Mouse (Mus musculus) lung, postnatal 10 days (tissue): Measurements from ENCODE around the gene Nptn.

Source experiments
- DNase-seq: peaks from one replicate; pipeline ENCODE4 v3.0.0; 2021

Nptn gene

GRCm38 (mm10) chr9:58581958-58582540, at the start of gene Nptn:
Nptn (plus strand) TSS chr9:58582240.
- peak; percentile 98 for DNase-seq

GRCm38 (mm10) chr9:58533322-58533721, 48.7 kb upstream of the Nptn start:
- no peak for DNase-seq

DNA sequence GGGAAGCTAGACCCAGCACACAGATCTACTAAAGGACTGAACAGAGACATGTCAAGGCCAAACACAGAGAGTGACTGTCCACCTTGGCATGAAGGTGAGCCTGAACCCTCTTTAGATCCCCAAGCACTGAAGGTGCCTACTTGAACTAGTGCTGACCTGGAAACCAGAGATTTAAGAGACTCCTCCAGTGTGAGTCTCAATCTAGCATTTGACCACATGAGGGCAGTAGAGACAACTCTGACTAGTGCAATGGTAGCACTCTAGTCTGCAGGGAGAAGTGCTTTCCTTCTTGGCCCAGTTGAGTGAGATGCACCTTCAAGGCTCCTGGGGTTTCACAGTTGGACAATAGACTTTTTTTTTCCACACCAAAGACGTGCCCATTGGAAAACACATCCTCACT, 47.3 kb upstream of the Nptn start:
- peak; percentile 83 for DNase-seq

- peak; percentile 46 for DNase-seq
These were observed 46.4 kb upstream of the Nptn start for GRCm38 (mm10) chr9:58535447-58536134.

GRCm38 (mm10) chr9:58537774-58538173, 44.3 kb upstream of the Nptn start:
- DNase-seq = no peak

DNA sequence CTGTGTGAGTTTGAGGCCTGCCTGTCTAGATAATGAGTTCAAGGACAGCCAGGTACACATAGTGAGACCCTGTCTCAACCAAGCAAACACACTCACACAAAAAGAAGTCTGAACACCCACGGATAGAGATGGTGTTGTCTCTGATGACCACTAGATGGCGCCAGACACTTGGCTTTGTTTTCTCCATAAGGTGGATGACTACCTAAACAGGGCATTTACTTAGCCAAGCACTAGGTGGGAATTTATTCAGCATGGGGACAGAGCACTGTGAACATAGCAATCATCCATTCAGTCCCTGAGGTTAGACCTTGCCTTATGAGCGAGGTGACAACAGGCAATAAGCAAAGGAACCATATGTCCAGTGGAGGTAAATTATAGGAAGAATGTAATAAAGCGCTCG, 42.2 kb upstream of the Nptn start:
- peak; percentile 62 for DNase-seq

GRCm38 (mm10) chr9:58541895-58542338, 40.1 kb upstream of the Nptn start:
- peak; percentile 91 for DNase-seq

DNA sequence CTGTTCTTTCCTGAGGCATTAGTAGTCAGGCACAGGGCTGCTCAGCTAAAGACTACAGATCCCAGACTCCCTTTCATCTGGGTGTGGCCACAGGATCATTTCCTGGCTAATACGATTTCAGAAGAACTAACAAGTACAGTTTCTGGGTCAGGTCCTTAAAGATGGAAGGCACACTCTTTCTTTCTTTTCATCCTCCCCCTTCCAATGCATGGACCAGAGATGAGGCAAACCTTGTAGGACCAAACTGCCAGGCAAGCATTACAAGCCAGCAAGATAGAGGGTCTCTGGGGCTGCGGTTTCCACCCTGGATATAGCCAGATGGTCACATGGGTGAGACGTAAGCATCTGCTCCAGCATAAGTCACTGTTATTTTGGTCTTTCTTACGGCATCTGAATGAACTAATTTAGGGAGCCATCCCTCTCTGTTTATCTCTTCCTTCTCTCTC, 37.1 kb upstream of the Nptn start:
- DNase-seq = peak; percentile 50

GRCm38 (mm10) chr9:58545428-58545827, 36.6 kb upstream of the Nptn start:
- no peak for DNase-seq

DNA sequence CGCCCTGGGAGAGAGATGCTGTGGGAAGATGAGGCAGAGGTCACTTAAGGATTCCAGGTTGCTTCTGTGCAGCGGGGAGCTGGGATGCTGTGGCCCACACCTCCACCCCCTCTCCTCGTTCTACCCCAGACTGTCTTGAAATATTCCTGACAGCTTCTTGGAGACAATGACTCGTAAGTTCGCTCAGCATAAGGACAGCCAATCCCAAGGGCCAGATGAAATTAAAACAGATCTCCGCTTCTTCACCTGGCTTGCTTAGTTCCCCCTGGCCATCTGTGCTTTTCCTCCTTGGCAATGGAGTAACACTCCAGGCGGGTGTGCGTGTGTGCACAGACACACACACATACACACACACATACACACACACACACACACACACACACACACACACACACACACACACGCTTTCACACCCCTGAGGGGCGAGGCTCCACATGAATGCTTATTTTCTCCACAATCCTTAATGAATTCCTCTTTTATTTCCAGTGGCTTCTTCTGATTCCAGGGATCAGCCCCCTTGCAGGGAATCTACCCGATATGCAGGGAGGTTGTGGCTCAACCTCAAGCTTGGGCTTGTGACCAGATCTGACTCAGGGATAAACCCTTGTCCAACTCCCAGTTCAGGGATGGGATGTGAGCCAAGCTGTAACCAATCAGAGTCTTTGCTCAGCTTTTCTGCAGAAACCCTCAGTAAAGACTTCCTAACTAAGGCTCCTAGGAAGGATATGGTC, 35.2 kb upstream of the Nptn start:
- peak; percentile 53 for DNase-seq

GRCm38 (mm10) chr9:58548897-58549296, 33.1 kb upstream of the Nptn start:
- DNase-seq = no peak

- no peak for DNase-seq
These were observed 32.3 kb upstream of the Nptn start for GRCm38 (mm10) chr9:58549694-58550093.

- no peak for DNase-seq
These were observed 31.1 kb upstream of the Nptn start for GRCm38 (mm10) chr9:58550928-58551327.

DNA sequence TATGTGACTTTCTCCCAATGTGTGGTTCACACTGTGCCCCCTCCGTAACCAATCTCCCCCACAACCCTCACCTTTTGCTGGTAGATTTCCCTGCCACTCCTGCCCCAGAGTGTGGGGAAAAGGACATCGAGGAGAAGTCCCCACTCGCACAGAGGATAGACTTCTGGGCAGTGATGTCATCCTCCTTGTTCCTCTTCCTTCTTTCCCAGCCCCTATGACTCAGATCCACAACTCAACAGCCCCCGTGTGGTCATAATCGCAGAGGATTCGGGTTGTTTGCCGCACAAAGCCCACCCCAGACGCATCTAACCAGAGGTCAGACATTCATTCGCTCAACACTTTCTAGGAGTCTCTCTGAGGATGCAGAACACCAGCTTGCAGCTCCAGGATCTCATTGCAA, 30.0 kb upstream of the Nptn start:
- no peak for DNase-seq

- DNase-seq = peak; percentile 31
These were observed 27.8 kb upstream of the Nptn start for GRCm38 (mm10) chr9:58554056-58554907.

DNA sequence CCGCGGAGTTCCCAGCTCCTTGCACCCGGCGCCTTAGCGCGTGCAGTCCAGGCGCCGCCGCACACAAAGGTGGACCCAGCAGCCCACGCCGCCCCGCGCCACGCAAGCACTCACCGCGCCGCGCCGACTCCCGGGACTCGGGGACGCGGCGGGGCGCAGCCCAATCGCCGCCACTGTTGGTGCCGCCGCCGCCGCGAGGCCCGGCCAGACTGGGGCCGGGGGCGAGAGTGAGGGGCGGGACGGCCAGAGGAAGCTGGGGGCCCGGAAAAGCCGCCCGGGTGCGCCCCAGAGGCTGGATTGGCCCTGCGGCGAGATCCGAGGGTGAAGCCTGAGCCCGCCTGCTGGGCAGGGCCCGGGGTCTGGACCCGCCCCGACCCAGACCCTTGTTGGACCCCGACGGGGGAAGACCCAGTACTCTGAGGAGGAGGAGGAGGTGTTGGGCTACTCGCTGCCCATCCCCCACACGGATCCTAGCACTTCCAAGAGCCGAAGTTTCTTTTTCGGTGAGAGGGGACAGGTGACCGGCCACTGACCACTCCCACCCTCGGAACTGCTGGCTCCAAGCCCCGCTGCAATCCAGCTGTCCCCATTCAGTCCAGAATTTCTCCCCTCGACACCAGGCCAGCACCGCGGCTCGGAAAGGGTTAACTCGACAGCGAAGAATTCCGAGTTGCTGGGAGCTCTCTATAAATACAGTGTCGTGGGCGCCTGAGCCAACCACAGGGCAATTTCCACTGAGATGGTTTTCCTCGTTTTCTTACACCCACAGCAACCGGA, 26.9 kb upstream of the Nptn start, which contains the start of gene Cd276:
Gene Cd276, minus strand, starts transcription at position 530 of the 777 bp plus-strand sequence.
- DNase-seq = peak; percentile 83

GRCm38 (mm10) chr9:58555685-58556414, 26.2 kb upstream of the Nptn start:
- DNase-seq = no peak

DNA sequence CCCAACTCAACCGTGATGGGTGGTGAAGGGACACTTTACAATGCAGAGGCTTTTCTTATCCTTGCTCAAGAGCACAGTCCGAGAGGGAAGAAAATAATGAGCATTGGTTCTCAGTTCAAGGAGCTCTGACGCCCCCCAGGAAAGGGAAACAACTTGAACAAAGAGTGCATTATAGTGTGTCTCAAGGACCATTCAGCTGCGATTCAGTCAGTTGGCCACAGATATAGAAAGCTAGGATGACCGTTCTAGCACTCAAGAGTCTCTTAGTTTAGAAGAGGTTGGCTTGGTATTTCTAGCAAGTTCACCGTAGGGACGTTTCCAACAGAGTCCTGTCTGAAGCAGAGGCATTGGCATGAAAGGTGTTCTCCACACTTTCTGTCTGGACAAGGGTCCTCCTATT, 25.4 kb upstream of the Nptn start:
- DNase-seq = no peak

GRCm38 (mm10) chr9:58557457-58558455, 24.3 kb upstream of the Nptn start:
- no peak for DNase-seq

DNA sequence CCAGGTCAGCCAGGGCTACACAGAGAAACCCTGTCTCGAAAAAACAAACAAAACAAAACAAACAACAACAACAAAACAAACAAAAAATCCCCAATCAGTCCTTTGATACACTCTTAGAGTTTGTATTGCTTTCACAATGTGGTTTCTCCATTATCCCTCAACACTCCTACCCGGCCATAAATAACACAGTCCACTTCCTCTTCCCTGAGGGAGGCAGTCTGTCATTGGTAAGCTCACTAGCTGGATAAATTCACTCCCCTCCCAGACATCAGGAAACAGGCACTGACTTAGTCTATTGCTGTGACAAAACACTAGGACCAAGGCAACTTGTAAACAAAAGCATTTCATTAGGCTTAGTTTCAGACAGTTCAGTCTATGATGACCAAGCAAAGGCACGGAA, 21.8 kb upstream of the Nptn start:
- no peak for DNase-seq
